Mouse (Mus musculus): ENCODE data around the gene Gpr6. TPM values are rescaled to one million over a fixed set of nuclear protein-coding genes. Genes with fewer than 3 reads are reported as not detected.

Gene Gpr6
- 0.02 TPM in 1 of 2 replicates, not detected in the other for polyA plus RNA-seq (2012)

- TF ChIP-seq TAL1 (IDR thresholded peaks at IDR 0.05; ENCODE audit: low read length) (no peak), GATA1 (IDR thresholded peaks at IDR 0.05; ENCODE audit: low read length) (no peak)
- no peaks in the 10 kb centered on the region for H3K36me3 ChIP-seq (ENCODE audit: control insufficient read depth)
- H3K4me3 ChIP-seq (replicated peaks) = no peak within 1 kb of the TSS
- peaks cover 7% of the 10 kb centered on the region; the same call in 1 of the 2 replicates for H3K9me3 ChIP-seq (ENCODE audit: control insufficient read depth, low read length)
- peaks cover 57% of the 10 kb centered on the region for H3K27me3 ChIP-seq (ENCODE audit: control insufficient read depth)
- H3K4me1 ChIP-seq (ENCODE audit: control insufficient read depth) = no peaks in the 10 kb centered on the region; the same call in 1 of the 2 replicates
These were observed at the start of gene Gpr6 for GRCm38 (mm10) chr10:41072116-41072515. Gpr6 (minus strand) TSS chr10:41072285.

DNA sequence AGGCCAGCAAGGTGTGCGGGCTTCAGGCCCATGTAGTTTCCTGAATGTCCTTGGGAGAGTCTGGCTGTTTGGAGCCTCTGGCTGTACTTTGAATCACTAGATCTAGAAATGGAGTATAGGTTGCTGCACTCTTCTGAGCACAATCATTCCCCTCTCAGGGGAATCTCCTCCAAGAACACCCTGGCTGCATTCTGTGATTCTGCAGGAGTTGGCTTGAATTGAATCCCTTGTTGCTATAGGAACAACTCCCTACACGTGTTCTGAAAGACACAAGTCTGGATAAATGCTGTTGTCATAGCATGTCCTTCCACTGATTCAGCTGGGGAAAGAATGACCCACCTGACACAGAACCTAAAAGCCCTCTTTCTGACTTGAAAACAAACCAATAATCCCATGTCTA, 28.0 kb upstream of the Gpr6 start:
- H3K27me3 ChIP-seq (ENCODE audit: control insufficient read depth) = peaks cover 11% of the 10 kb centered on the region
- no peaks in the 10 kb centered on the region for H3K9me3 ChIP-seq (ENCODE audit: control insufficient read depth, low read length)
- no peaks in the 10 kb centered on the region for H3K4me1 ChIP-seq (ENCODE audit: control insufficient read depth)
- H3K4me3 ChIP-seq (replicated peaks) = no peak overlapping the region
- H3K36me3 ChIP-seq (ENCODE audit: control insufficient read depth) = no peaks in the 10 kb centered on the region
- no peak for TF ChIP-seq GATA1 (IDR thresholded peaks at IDR 0.05; ENCODE audit: low read length)
- no peak for TF ChIP-seq TAL1 (IDR thresholded peaks at IDR 0.05; ENCODE audit: low read length)

DNA sequence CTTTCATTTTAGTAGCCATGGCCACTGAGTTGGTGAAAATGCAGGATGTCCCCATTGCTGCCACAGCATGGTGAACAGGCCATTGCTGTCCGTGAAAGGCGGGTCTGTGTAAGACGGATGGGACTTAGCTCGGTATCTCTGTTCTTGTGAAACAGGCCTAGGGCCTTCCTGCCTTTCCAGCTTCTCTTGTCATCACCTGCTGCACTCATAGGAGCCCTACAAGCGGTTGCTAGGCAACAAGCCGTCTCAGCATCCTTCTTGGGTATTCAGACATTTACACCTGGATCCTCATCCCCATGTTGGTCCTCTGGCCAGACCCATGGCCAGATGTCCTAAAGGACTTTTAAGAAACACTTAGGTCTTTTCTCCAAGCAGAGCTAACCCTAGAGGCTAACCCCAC, 26.1 kb upstream of the Gpr6 start:
- H3K27me3 ChIP-seq (ENCODE audit: control insufficient read depth) = peaks cover 11% of the 10 kb centered on the region
- no peaks in the 10 kb centered on the region for H3K4me1 ChIP-seq (ENCODE audit: control insufficient read depth)
- no peak overlapping the region for H3K4me3 ChIP-seq (replicated peaks)
- no peak for TF ChIP-seq GATA1 (IDR thresholded peaks at IDR 0.05; ENCODE audit: low read length)
- TF ChIP-seq TAL1 (IDR thresholded peaks at IDR 0.05; ENCODE audit: low read length) = no peak
- H3K9me3 ChIP-seq (ENCODE audit: control insufficient read depth, low read length) = no peaks in the 10 kb centered on the region
- no peaks in the 10 kb centered on the region for H3K36me3 ChIP-seq (ENCODE audit: control insufficient read depth)

DNA sequence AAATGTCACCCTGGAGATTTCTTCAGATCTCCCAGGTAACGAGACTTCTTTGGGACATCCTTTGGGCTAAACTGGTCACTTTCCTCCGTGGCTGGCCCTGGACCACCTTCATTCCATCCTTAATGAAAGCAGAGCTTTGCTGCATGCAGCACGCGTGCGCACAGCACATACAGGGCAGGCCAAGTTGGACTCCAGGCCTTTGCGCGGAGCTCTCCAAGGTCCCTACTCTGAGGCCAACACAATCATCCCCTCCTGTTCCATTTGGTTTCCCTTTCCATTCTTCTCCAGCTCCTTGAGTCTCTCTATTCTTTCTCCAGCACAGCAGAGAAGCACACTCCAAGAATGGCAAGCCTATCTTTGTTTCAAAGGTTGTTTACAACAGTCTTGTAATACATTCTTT, 16.8 kb upstream of the Gpr6 start:
- no peak for TF ChIP-seq GATA1 (IDR thresholded peaks at IDR 0.05; ENCODE audit: low read length)
- Histone ChIP-seq H3K27me3 (ENCODE audit: control insufficient read depth) (no peaks in the 10 kb centered on the region), H3K9me3 (ENCODE audit: control insufficient read depth, low read length) (no peaks in the 10 kb centered on the region), H3K4me3 (replicated peaks) (no peak overlapping the region), H3K4me1 (ENCODE audit: control insufficient read depth) (no peaks in the 10 kb centered on the region), H3K36me3 (ENCODE audit: control insufficient read depth) (no peaks in the 10 kb centered on the region)

DNA sequence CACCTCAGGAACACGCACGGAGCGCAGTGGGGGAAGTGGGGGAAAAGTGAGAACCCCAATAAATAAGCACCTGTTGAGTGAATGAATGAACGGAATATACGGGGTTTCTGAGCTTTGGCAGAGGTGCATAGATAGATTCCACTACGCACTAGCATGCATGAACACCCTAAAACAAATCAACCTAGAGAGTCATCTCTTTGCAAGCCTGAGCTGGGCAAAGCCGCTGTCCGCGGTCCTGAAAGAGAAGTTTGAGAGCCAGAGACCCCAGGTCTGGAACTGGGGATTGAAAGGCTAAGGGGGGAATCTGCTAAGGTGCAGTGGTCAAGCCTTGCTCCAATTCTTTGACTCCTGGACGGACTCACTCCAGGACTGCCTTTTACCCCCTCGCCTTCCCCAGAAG, 389 bp downstream of the Gpr6 start:
- H3K9me3 ChIP-seq (ENCODE audit: control insufficient read depth, low read length) = peaks cover 7% of the 10 kb centered on the region; the same call in 1 of the 2 replicates
- peaks cover 57% of the 10 kb centered on the region for H3K27me3 ChIP-seq (ENCODE audit: control insufficient read depth)
- no peak for TF ChIP-seq GATA1 (IDR thresholded peaks at IDR 0.05; ENCODE audit: low read length)
- no peak for TF ChIP-seq TAL1 (IDR thresholded peaks at IDR 0.05; ENCODE audit: low read length)

DNA sequence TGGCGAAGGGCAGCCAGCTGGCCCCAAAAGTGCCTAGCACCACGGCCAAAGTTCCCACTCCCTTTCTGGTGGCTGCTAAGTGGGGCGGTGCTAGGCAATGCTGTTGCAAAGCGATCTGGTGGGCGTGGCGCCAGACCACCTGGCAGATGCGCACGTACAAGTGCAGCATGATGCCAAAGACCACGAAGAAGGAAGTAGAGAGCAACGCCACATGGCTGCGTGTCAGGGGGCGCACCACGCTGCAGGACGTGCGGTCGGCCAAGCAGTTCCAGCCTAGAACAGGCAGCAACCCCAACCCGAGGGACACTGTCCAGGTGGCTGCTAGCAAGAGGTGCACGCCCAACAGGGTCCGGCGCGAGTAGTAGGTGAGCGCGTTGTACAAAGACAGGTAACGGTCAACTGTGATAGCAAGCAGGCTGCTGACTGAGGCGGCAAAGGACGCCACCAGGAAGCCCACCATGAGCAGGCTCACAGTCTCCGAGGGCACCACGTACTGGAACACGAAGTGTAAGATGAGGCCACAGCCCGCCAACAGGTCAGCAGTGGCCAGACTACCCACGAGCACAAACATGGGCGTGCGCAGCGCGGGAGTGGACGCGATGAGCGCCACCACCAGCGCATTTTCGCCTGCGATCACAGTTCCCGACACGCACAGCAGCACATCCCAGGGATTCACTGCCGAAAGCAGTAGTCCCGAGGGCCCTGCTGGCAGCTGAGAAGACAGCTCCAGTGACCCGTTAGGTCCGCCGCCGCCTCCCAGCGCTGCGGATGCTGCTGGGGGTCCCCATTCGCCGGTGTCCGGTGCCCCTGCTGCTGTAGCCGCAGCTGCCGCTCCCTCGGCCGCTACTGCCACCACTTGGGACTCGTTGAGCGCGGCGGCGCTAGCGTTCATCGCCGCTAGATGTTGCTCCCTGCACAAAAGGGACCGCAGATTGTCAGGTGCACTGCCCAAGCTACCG, 1.1 kb downstream of the Gpr6 start:
- Histone ChIP-seq H3K4me1 (ENCODE audit: control insufficient read depth) (no peaks in the 10 kb centered on the region; the same call in 1 of the 2 replicates), H3K36me3 (ENCODE audit: control insufficient read depth) (no peaks in the 10 kb centered on the region), H3K9me3 (ENCODE audit: control insufficient read depth, low read length) (peaks cover 7% of the 10 kb centered on the region; the same call in 1 of the 2 replicates), H3K4me3 (replicated peaks) (no peak overlapping the region), H3K27me3 (ENCODE audit: control insufficient read depth) (peaks cover 57% of the 10 kb centered on the region)
- TF ChIP-seq GATA1 (IDR thresholded peaks at IDR 0.05; ENCODE audit: low read length) = no peak
- TF ChIP-seq TAL1 (IDR thresholded peaks at IDR 0.05; ENCODE audit: low read length) = no peak

More for the DNA sequence above, 389 bp downstream of the Gpr6 start:
- Histone ChIP-seq H3K36me3 (ENCODE audit: control insufficient read depth) (no peaks in the 10 kb centered on the region), H3K4me1 (ENCODE audit: control insufficient read depth) (no peaks in the 10 kb centered on the region; the same call in 1 of the 2 replicates), H3K4me3 (replicated peaks) (no peak overlapping the region)

DNA sequence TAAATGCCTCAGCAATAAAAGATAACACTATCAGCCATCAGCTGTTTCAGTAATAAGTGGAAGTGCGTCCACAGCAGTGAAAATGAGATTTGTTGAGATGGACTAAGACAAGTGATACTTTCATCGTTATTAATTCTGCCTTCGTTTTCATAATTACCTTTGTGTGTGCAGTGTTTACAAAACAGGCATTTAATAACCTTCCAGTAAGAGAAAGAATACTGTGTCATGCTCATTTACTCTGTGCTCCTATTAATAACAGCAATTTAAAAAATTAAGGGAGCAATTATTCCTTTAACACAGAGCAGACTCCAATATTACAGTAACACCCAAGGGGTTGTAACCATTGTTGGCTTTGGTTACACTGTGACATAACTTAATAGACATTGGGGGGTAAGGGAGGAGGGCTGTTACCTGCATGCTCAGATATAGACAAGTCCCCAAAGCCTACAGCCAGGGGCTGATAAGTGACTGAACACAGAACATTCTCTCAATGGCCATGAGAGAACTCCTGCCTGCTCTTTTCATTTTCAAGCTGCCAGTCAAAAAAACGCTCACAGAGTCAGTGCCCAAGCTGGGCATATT, 11.7 kb downstream of the Gpr6 start:
- H3K4me3 ChIP-seq (replicated peaks) = no peak overlapping the region
- H3K27me3 ChIP-seq (ENCODE audit: control insufficient read depth) = peaks cover 5% of the 10 kb centered on the region
- H3K4me1 ChIP-seq (ENCODE audit: control insufficient read depth) = no peaks in the 10 kb centered on the region
- TF ChIP-seq TAL1 (IDR thresholded peaks at IDR 0.05; ENCODE audit: low read length) (no peak), GATA1 (IDR thresholded peaks at IDR 0.05; ENCODE audit: low read length) (no peak)
- no peaks in the 10 kb centered on the region for H3K36me3 ChIP-seq (ENCODE audit: control insufficient read depth)
- no peaks in the 10 kb centered on the region for H3K9me3 ChIP-seq (ENCODE audit: control insufficient read depth, low read length)

DNA sequence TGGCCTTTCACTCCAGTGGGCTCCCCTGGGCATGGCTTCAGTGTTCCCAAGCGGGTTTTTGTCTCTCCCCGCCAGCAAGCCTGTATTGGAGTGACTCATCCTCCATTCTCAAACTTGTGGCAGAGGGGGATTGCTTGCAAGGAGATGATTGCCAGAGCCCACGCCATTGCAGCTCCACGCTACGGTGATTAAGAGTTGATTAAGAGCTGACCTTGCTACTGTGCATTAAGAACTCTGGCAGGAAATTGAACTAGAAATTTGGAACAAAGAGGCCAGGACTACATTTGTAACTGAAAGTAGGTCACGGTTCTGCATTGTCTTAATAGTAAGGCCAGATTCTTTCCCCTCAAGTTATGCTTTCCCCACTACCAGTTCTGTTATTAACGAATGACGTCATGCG, 16.5 kb downstream of the Gpr6 start:
- TF ChIP-seq GATA1 (IDR thresholded peaks at IDR 0.05; ENCODE audit: low read length) (no peak), TAL1 (IDR thresholded peaks at IDR 0.05; ENCODE audit: low read length) (no peak)
- Histone ChIP-seq H3K36me3 (ENCODE audit: control insufficient read depth) (no peaks in the 10 kb centered on the region), H3K4me3 (replicated peaks) (no peak overlapping the region)

GRCm38 (mm10) chr10:41054005-41054404, 18.1 kb downstream of the Gpr6 start:
- no peak overlapping the region for H3K4me3 ChIP-seq (replicated peaks)
- H3K36me3 ChIP-seq (ENCODE audit: control insufficient read depth) = no peaks in the 10 kb centered on the region
- H3K9me3 ChIP-seq (ENCODE audit: control insufficient read depth, low read length) = no peaks in the 10 kb centered on the region
- peak; percentile 83 for TF ChIP-seq GATA1 (IDR thresholded peaks at IDR 0.05; ENCODE audit: low read length)
- TF ChIP-seq TAL1 (IDR thresholded peaks at IDR 0.05; ENCODE audit: low read length) = no peak
- H3K27me3 ChIP-seq (ENCODE audit: control insufficient read depth) = peaks cover 7% of the 10 kb centered on the region
- H3K4me1 ChIP-seq (ENCODE audit: control insufficient read depth) = peaks cover 8% of the 10 kb centered on the region

More for the DNA sequence above, 16.5 kb downstream of the Gpr6 start:
- Histone ChIP-seq H3K9me3 (ENCODE audit: control insufficient read depth, low read length) (no peaks in the 10 kb centered on the region), H3K27me3 (ENCODE audit: control insufficient read depth) (peaks cover 9% of the 10 kb centered on the region), H3K4me1 (ENCODE audit: control insufficient read depth) (peaks cover 8% of the 10 kb centered on the region)

Data from erythroblast, embryonic 14.5 days (primary cell).